Mouse (Mus musculus) lung, embryonic 14.5 days (tissue): ENCODE measurements around the gene Bptf. TPM values are rescaled to one million over a fixed set of nuclear protein-coding genes. Genes with fewer than 3 reads are reported as not detected.
"Not testable (repeated sequence)": the region's sequence is repeated elsewhere in the genome, so short reads cannot be mapped to it uniquely, and the experiment has no call there.

Experiments used
- ATAC-seq: fragments of 200-750 bp; cut with Nextera tagmentation; 2 replicates; pipeline ENCODE4 v1.8.0; 2017; ENCODE audit warnings: mild to moderate bottlenecking, moderate TSS enrichment, moderate library complexity; ENCODE audit not compliant: insufficient read depth
- DNase-seq: peaks from one replicate; pipeline ENCODE4 v3.0.0-alpha.2; 2015
- H3K27ac ChIP-seq: fragments of 300-500 bp; sonication (generic); 2 replicates; pipeline ENCODE4 v1.5.1; 2014; ENCODE audit warnings: low read depth, mild to moderate bottlenecking, moderate library complexity
- H3K27me3 ChIP-seq: fragments of 300-500 bp; sonication (generic); 2 replicates; pipeline ENCODE4 v1.6.1; 2014; ENCODE audit warnings: low read length, control low read depth; ENCODE audit not compliant: insufficient read depth
- H3K36me3 ChIP-seq: fragments of 300-500 bp; sonication (generic); 2 replicates; pipeline ENCODE4 v1.6.1; 2014; ENCODE audit warnings: control low read depth; ENCODE audit not compliant: insufficient read depth
- H3K4me1 ChIP-seq: fragments of 300-500 bp; sonication (generic); 2 replicates; pipeline ENCODE4 v1.6.1; 2014; ENCODE audit warnings: antibody characterized with exemption, control low read depth; ENCODE audit not compliant: insufficient read depth
- H3K4me2 ChIP-seq: fragments of 300-500 bp; sonication (generic); 2 replicates; pipeline ENCODE4 v1.6.1; 2014; ENCODE audit warnings: mild to moderate bottlenecking
- H3K4me3 ChIP-seq: fragments of 300-500 bp; sonication (generic); 2 replicates; pipeline ENCODE4 v1.5.1; 2014; ENCODE audit warnings: low read depth, low read length
- H3K9ac ChIP-seq: fragments of 300-500 bp; sonication (generic); 2 replicates; pipeline ENCODE4 v1.6.1; 2014
- H3K9me3 ChIP-seq: fragments of 300-500 bp; sonication (generic); 2 replicates; pipeline ENCODE4 v1.6.1; 2016; ENCODE audit warnings: low read depth, low read length, control low read depth
- CTCF ChIP-seq: IDR thresholded peaks from 2 replicates; pipeline ENCODE4 v1.5.1; 2016; ENCODE audit warnings: antibody characterized with exemption, low read depth
- WGBS: fragments of 180-500 bp; shearing (Covaris S2); extraction: QIAGEN DNeasy Blood & Tissue Kit; methylation state at CpG from one replicate; pipeline ENCODE4 v1.1.7; 2014; 5-methylcytosine and 5-hydroxymethylcytosine counted together
- polyA plus RNA-seq: library from polyadenylated mRNA; unstranded; fragments of >200 nt; fragmentation: Nextera tagmentation; extraction: Ambion mirVana; gene quantifications from 2 replicates; pipeline ENCODE4 v1.2.1, GENCODE M21; 2014

The Bptf gene
- polyA plus RNA-seq, 1 experiment from 2014 or later = 40.6 TPM

DNA sequence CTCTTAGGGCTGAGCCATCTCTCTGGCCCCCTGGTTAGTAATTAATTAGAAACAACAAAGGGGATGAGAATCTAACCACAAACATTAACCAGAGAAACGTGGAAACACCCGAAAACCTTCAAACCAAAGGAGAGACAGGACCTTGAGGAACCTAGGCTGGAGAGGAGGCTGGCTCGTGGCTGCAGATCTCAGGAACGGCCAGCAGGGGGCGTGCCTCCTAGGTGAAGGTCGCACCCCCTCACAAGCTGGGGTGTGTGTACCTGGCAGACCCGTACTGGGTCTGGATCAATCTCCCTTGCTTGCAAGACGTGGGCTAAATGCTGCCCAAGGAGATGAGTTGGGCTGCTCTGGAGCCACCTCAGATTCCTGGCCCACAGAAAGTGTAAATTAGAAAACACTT is 113.3 kb downstream of the Bptf start:
- peak; percentile 71 for TF ChIP-seq CTCF
- Histone ChIP-seq H3K4me1 (no peaks in the 10 kb centered on the region), H3K9me3 (no peaks in the 10 kb centered on the region), H3K4me2 (no peak overlapping the region), H3K36me3 (no peaks in the 10 kb centered on the region), H3K4me3 (no peak overlapping the region), H3K27me3 (no peaks in the 10 kb centered on the region), H3K27ac (no peak overlapping the region), H3K9ac (no peak overlapping the region)
- DNase-seq (no peak), ATAC-seq (no peak)
- 26% methylated on average over 8 of the region's 8 CpGs for WGBS

- H3K4me3 ChIP-seq = no peak overlapping the region
- ATAC-seq (no peak), DNase-seq (no peak)
- no peaks in the 10 kb centered on the region for H3K36me3 ChIP-seq
- 53% methylated on average over 6 of the region's 6 CpGs for WGBS
- H3K4me1 ChIP-seq = no peaks in the 10 kb centered on the region
- no peaks in the 10 kb centered on the region for H3K9me3 ChIP-seq
- no peak overlapping the region for H3K27ac ChIP-seq
- H3K27me3 ChIP-seq = no peaks in the 10 kb centered on the region
- no peak for TF ChIP-seq CTCF
- H3K4me2 ChIP-seq = no peak overlapping the region
- no peak overlapping the region for H3K9ac ChIP-seq
Measured at GRCm38 (mm10) chr11:107017339-107017886, 114.5 kb downstream of the Bptf start.

- no peak for TF ChIP-seq CTCF
- DNase-seq = peak; percentile 53
- Histone ChIP-seq H3K4me3 (no peak overlapping the region), H3K27ac (no peak overlapping the region), H3K36me3 (no peaks in the 10 kb centered on the region), H3K9me3 (no peaks in the 10 kb centered on the region), H3K4me1 (no peaks in the 10 kb centered on the region), H3K9ac (no peak overlapping the region), H3K4me2 (no peak overlapping the region), H3K27me3 (no peaks in the 10 kb centered on the region)
- ATAC-seq = no peak
- WGBS = 31% methylated on average over 1 of the region's 1 CpGs
Measured at GRCm38 (mm10) chr11:107016893-107017292, 115.0 kb downstream of the Bptf start.

DNA sequence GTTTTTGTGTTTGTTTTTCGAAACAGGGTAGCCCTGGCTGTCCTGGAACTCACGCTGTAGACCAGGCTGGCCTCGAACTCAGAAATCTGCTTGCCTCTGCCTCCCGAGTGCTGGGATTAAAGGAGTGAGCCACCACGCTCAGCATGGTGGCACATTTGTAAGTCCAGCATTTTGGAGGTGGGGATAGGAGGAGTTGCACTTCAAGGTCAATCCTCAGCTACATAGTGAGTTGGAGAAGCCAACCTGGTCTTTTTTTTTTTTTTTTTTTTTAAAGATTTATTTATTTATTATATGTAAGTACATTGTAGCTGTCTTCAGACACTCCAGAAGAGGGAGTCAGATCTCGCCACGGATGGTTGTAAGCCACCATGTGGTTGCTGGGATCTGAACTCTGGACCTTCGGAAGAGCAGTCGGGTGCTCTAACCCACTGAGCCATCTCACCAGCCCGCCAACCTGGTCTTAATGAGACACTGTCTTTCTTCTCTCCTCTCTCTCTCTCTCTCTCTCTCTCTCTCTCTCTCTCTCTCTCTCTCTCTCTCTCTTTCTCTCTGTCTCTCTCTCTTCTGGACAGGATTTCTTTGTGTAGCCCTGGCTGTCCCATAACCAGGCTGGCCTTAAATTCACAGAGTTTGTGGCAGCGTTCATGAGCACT is 116.3 kb downstream of the Bptf start:
- not testable (repeated sequence) for H3K36me3 ChIP-seq, H3K4me1 ChIP-seq, H3K9me3 ChIP-seq, DNase-seq, H3K27me3 ChIP-seq, H3K4me2 ChIP-seq, H3K27ac ChIP-seq, H3K9ac ChIP-seq, ATAC-seq, H3K4me3 ChIP-seq
- 71% methylated on average over 11 of the region's 11 CpGs for WGBS

- ATAC-seq (no peak), DNase-seq (peak; percentile 64)
- Histone ChIP-seq H3K9ac (no peak overlapping the region), H3K4me1 (no peaks in the 10 kb centered on the region), H3K4me3 (no peak overlapping the region), H3K4me2 (peak overlapping the region; percentile 11), H3K27me3 (no peaks in the 10 kb centered on the region), H3K36me3 (no peaks in the 10 kb centered on the region), H3K27ac (peak overlapping the region; percentile 3; the same call in 1 of the 2 replicates), H3K9me3 (no peaks in the 10 kb centered on the region)
- peak; percentile 51 for TF ChIP-seq CTCF
- WGBS = 26% methylated on average over 14 of the region's 14 CpGs
Measured at GRCm38 (mm10) chr11:107014597-107015309, 117.2 kb downstream of the Bptf start.

DNA sequence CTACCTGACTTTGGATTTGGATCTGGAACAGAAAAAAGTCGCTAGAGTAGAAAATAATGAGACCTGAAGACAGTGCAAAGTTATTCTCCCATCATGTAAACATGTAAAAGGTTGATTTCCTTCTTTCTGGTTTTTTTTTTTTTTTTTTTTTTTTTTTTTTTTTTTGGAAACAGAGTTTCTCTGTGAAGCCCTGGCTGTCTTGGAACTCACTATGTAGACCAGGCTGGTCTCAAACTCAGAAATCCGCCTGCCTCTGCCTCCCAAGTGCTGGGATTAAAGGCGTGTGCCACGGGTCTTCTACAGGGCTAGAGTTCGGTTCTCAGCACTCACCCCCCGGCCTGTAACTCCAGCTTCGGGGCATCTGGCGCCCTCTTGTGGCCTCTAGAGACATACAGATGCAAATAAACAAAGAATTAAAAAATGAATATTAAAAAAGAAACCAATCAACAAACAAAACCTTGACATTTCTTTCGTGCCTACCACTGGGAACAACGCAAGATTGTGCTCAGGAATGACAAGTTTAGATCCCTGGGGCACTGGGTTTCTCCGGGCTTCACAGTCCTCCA is 117.8 kb downstream of the Bptf start:
- Histone ChIP-seq H3K9ac (no peak overlapping the region), H3K4me3 (no peak overlapping the region), H3K4me2 (no peak overlapping the region), H3K9me3 (no peaks in the 10 kb centered on the region), H3K27ac (no peak overlapping the region; the same call in 1 of the 2 replicates), H3K4me1 (no peaks in the 10 kb centered on the region), H3K36me3 (no peaks in the 10 kb centered on the region), H3K27me3 (no peaks in the 10 kb centered on the region)
- WGBS = 72% methylated on average over 11 of the region's 11 CpGs
- DNase-seq = no peak
- no peak for ATAC-seq
- peak; percentile 39 for TF ChIP-seq CTCF
